Mouse (Mus musculus): ENCODE measurements around the gene Fhdc1. TPM values are rescaled to one million over a fixed set of nuclear protein-coding genes. Genes with fewer than 3 reads are reported as not detected.
A peak's percentile ranks its signal among the peaks of the same experiment; 100 is the strongest.

Fhdc1 gene
- polyA plus RNA-seq, 1 experiment: 0.44 TPM

GRCm38 (mm10) chr3:84450651-84451050 is 29.6 kb downstream of the Fhdc1 start:
- no peaks in the 10 kb centered on the region for H3K27me3 ChIP-seq (ENCODE audit: control insufficient read depth, insufficient read depth, insufficient read length)
- H3K79me2 ChIP-seq (ENCODE audit: control insufficient read depth, insufficient read depth): no peaks in the 10 kb centered on the region
- H3K4me3 ChIP-seq (ENCODE audit: insufficient read depth, poor library complexity, severe bottlenecking): no peak overlapping the region

GRCm38 (mm10) chr3:84449015-84449414 is 31.2 kb downstream of the Fhdc1 start:
- Histone ChIP-seq H3K36me3 (ENCODE audit: control insufficient read depth, insufficient read depth) (no peaks in the 10 kb centered on the region), H3K27me3 (ENCODE audit: control insufficient read depth, insufficient read depth, insufficient read length) (no peaks in the 10 kb centered on the region), H3K4me3 (ENCODE audit: insufficient read depth, poor library complexity, severe bottlenecking) (no peak overlapping the region), H3ac (ENCODE audit: control insufficient read depth, insufficient read length, low read depth) (no peak overlapping the region), H3K79me3 (ENCODE audit: low read depth) (no peaks in the 10 kb centered on the region), H3K79me2 (ENCODE audit: control insufficient read depth, insufficient read depth) (no peaks in the 10 kb centered on the region)
- no peak for TF ChIP-seq MAX (IDR thresholded peaks at IDR 0.05)
- no peak for TF ChIP-seq FOSL1 (IDR thresholded peaks at IDR 0.05; ENCODE audit: insufficient read depth, low read length, poor library complexity, severe bottlenecking)
- TF ChIP-seq MYOD1 (IDR thresholded peaks at IDR 0.05; ENCODE audit: control insufficient read depth, insufficient read length, low read depth): no peak
- no peak for TF ChIP-seq CTCF (IDR thresholded peaks at IDR 0.05; ENCODE audit: control insufficient read depth, insufficient read depth, insufficient read length)
- TF ChIP-seq USF1 (IDR thresholded peaks at IDR 0.05; ENCODE audit: low read depth): no peak
- TF ChIP-seq MYOG (IDR thresholded peaks at IDR 0.05; ENCODE audit: control insufficient read depth, extremely low read depth, insufficient read length): no peak
- TF ChIP-seq CEBPB (IDR thresholded peaks at IDR 0.05; ENCODE audit: low read depth): no peak

More at GRCm38 (mm10) chr3:84450651-84451050, 29.6 kb downstream of the Fhdc1 start:
- Histone ChIP-seq H3K36me3 (ENCODE audit: control insufficient read depth, insufficient read depth) (no peaks in the 10 kb centered on the region), H3ac (ENCODE audit: control insufficient read depth, insufficient read length, low read depth) (no peak overlapping the region), H3K79me3 (ENCODE audit: low read depth) (no peaks in the 10 kb centered on the region)
- TF ChIP-seq MYOD1 (IDR thresholded peaks at IDR 0.05; ENCODE audit: control insufficient read depth, insufficient read length, low read depth) (no peak), MYOG (IDR thresholded peaks at IDR 0.05; ENCODE audit: control insufficient read depth, extremely low read depth, insufficient read length) (no peak), FOSL1 (IDR thresholded peaks at IDR 0.05; ENCODE audit: insufficient read depth, low read length, poor library complexity, severe bottlenecking) (peak; percentile 67)

- Histone ChIP-seq H3ac (ENCODE audit: control insufficient read depth, insufficient read length, low read depth) (no peak overlapping the region), H3K4me3 (ENCODE audit: insufficient read depth, poor library complexity, severe bottlenecking) (no peak overlapping the region), H3K79me3 (ENCODE audit: low read depth) (no peaks in the 10 kb centered on the region), H3K27me3 (ENCODE audit: control insufficient read depth, insufficient read depth, insufficient read length) (no peaks in the 10 kb centered on the region), H3K36me3 (ENCODE audit: control insufficient read depth, insufficient read depth) (no peaks in the 10 kb centered on the region), H3K79me2 (ENCODE audit: control insufficient read depth, insufficient read depth) (no peaks in the 10 kb centered on the region)
- TF ChIP-seq CTCF (IDR thresholded peaks at IDR 0.05; ENCODE audit: control insufficient read depth, insufficient read depth, insufficient read length) (no peak), USF1 (IDR thresholded peaks at IDR 0.05; ENCODE audit: low read depth) (no peak), MAX (IDR thresholded peaks at IDR 0.05) (no peak), MYOD1 (IDR thresholded peaks at IDR 0.05; ENCODE audit: control insufficient read depth, insufficient read length, low read depth) (no peak), FOSL1 (IDR thresholded peaks at IDR 0.05; ENCODE audit: insufficient read depth, low read length, poor library complexity, severe bottlenecking) (no peak), MYOG (IDR thresholded peaks at IDR 0.05; ENCODE audit: control insufficient read depth, extremely low read depth, insufficient read length) (no peak)
Observed at GRCm38 (mm10) chr3:84447803-84448202, 32.4 kb downstream of the Fhdc1 start.

DNA sequence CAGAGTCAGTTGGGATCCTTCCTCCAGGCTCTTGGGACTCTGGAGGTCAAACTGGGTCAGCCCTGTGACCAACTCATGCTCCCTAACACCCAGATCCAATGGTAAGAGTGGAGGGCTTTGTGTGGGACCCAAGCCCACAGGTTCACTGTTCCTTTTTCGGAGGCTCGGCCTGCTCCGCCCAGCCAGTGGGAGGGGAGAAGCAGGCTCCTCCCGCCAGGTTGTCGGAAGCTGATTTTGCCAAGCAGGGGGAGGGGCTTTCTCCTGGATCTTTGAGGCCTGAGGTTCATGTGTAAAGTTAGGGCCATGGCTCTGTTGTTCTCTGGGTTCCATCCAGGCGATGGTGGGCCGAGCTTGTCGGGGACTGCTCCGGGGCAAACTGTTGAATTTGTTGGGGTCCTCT is 34.4 kb downstream of the Fhdc1 start:
- Histone ChIP-seq H3K79me2 (ENCODE audit: control insufficient read depth, insufficient read depth) (no peaks in the 10 kb centered on the region), H3K36me3 (ENCODE audit: control insufficient read depth, insufficient read depth) (no peaks in the 10 kb centered on the region), H3K27me3 (ENCODE audit: control insufficient read depth, insufficient read depth, insufficient read length) (no peaks in the 10 kb centered on the region), H3K4me3 (ENCODE audit: insufficient read depth, poor library complexity, severe bottlenecking) (no peak overlapping the region), H3ac (ENCODE audit: control insufficient read depth, insufficient read length, low read depth) (no peak overlapping the region), H3K79me3 (ENCODE audit: low read depth) (no peaks in the 10 kb centered on the region)
- TF ChIP-seq CEBPB (IDR thresholded peaks at IDR 0.05; ENCODE audit: low read depth) (no peak), MAX (IDR thresholded peaks at IDR 0.05) (no peak), CTCF (IDR thresholded peaks at IDR 0.05; ENCODE audit: control insufficient read depth, insufficient read depth, insufficient read length) (no peak), MYOG (IDR thresholded peaks at IDR 0.05; ENCODE audit: control insufficient read depth, extremely low read depth, insufficient read length) (no peak), MYOD1 (IDR thresholded peaks at IDR 0.05; ENCODE audit: control insufficient read depth, insufficient read length, low read depth) (no peak), FOSL1 (IDR thresholded peaks at IDR 0.05; ENCODE audit: insufficient read depth, low read length, poor library complexity, severe bottlenecking) (no peak), USF1 (IDR thresholded peaks at IDR 0.05; ENCODE audit: low read depth) (no peak)

DNA sequence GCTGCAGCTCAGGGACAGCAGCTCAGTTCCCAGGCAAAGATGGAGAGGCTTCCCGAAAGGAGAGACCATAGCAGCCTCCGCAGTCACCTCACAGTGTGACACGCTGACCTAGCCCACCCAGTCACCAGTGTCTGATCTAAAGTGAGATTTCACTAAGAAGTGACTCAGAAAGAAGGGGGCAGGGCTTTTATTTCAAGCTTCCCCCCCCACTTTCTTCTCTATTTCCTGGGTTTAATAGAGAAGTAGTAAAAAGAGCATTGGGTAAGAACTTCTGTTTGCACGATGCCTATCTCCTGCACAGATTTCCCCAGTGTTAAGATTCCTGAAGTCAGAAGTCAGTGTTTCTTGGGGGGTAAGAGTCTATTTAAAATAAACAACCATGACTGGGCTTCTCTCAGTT is 37.3 kb downstream of the Fhdc1 start:
- no peaks in the 10 kb centered on the region for H3K36me3 ChIP-seq (ENCODE audit: control insufficient read depth, insufficient read depth)
- H3K4me3 ChIP-seq (ENCODE audit: insufficient read depth, poor library complexity, severe bottlenecking): no peak overlapping the region
- no peaks in the 10 kb centered on the region for H3K79me3 ChIP-seq (ENCODE audit: low read depth)
- TF ChIP-seq MYOD1 (IDR thresholded peaks at IDR 0.05; ENCODE audit: control insufficient read depth, insufficient read length, low read depth) (no peak), USF1 (IDR thresholded peaks at IDR 0.05; ENCODE audit: low read depth) (no peak), CTCF (IDR thresholded peaks at IDR 0.05; ENCODE audit: control insufficient read depth, insufficient read depth, insufficient read length) (no peak), MAX (IDR thresholded peaks at IDR 0.05) (no peak), CEBPB (IDR thresholded peaks at IDR 0.05; ENCODE audit: low read depth) (no peak), FOSL1 (IDR thresholded peaks at IDR 0.05; ENCODE audit: insufficient read depth, low read length, poor library complexity, severe bottlenecking) (no peak), MYOG (IDR thresholded peaks at IDR 0.05; ENCODE audit: control insufficient read depth, extremely low read depth, insufficient read length) (no peak)
- H3K27me3 ChIP-seq (ENCODE audit: control insufficient read depth, insufficient read depth, insufficient read length): no peaks in the 10 kb centered on the region
- H3ac ChIP-seq (ENCODE audit: control insufficient read depth, insufficient read length, low read depth): no peak overlapping the region
- H3K79me2 ChIP-seq (ENCODE audit: control insufficient read depth, insufficient read depth): no peaks in the 10 kb centered on the region
